Mouse (Mus musculus) neural tube, embryonic 11.5 days (tissue): Measurements from ENCODE around the gene 4930469K13Rik. TPM values are rescaled to one million over a fixed set of nuclear protein-coding genes. Genes with fewer than 3 reads are reported as not detected.

ENCODE experiments used
- ATAC-seq: fragments of 200-750 bp; cut with Nextera tagmentation; 2 replicates; pipeline ENCODE4 v1.8.0; 2017; ENCODE audit warnings: moderate number of reproducible peaks, mild to moderate bottlenecking, moderate TSS enrichment, moderate library complexity; ENCODE audit not compliant: insufficient read depth, low FRiP score, low TSS enrichment
- DNase-seq: peaks from one replicate; pipeline ENCODE4 v3.0.0-alpha.2; 2015; ENCODE audit warnings: low spot score
- H3K27ac ChIP-seq: fragments of 300-500 bp; sonication (generic); 2 replicates; pipeline ENCODE4 v1.5.1; 2014; ENCODE audit warnings: low read depth, mild to moderate bottlenecking, low read length
- H3K27me3 ChIP-seq: fragments of 300-500 bp; sonication (generic); 2 replicates; pipeline ENCODE4 v1.6.1; 2014; ENCODE audit warnings: mild to moderate bottlenecking, low read length, mixed read lengths; ENCODE audit not compliant: control insufficient read depth, insufficient read depth
- H3K36me3 ChIP-seq: fragments of 300-500 bp; sonication (generic); 2 replicates; pipeline ENCODE4 v1.6.1; 2014; ENCODE audit warnings: mild to moderate bottlenecking, low read length, moderate library complexity, mixed read lengths; ENCODE audit not compliant: control insufficient read depth, insufficient read depth
- H3K4me1 ChIP-seq: fragments of 300-500 bp; sonication (generic); 2 replicates; pipeline ENCODE4 v1.6.1; 2014; ENCODE audit warnings: low read length, mixed read lengths; ENCODE audit not compliant: control insufficient read depth, insufficient read depth
- H3K4me2 ChIP-seq: fragments of 300-500 bp; sonication (generic); 2 replicates; pipeline ENCODE4 v1.6.1; 2014; ENCODE audit warnings: low read depth, mild to moderate bottlenecking, moderate library complexity
- H3K4me3 ChIP-seq: fragments of 300-500 bp; sonication (generic); 2 replicates; pipeline ENCODE4 v1.5.1; 2014; ENCODE audit warnings: low read depth, low read length
- H3K9ac ChIP-seq: fragments of 300-500 bp; sonication (generic); 2 replicates; pipeline ENCODE4 v1.6.1; 2014; ENCODE audit warnings: mild to moderate bottlenecking, low read length
- H3K9me3 ChIP-seq: fragments of 300-500 bp; sonication (generic); 2 replicates; pipeline ENCODE4 v1.6.1; 2016; ENCODE audit warnings: low read length; ENCODE audit not compliant: control insufficient read depth
- whole genome bisulfite sequencing: fragments of 180-500 bp; shearing (Covaris S2); extraction: QIAGEN DNeasy Blood & Tissue Kit; methylation state at CpG from one replicate; pipeline ENCODE4 v1.1.7; 2014; 5-methylcytosine and 5-hydroxymethylcytosine counted together
- polyA plus RNA-seq: library from polyadenylated mRNA; unstranded; fragments of >200 nt; fragmentation: Nextera tagmentation; extraction: Ambion mirVana; gene quantifications from 2 replicates; pipeline ENCODE4 v1.2.1, GENCODE M21; 2014

4930469K13Rik gene
- polyA plus RNA-seq, 1 experiment from 2014 or later = 2.9 TPM

DNA sequence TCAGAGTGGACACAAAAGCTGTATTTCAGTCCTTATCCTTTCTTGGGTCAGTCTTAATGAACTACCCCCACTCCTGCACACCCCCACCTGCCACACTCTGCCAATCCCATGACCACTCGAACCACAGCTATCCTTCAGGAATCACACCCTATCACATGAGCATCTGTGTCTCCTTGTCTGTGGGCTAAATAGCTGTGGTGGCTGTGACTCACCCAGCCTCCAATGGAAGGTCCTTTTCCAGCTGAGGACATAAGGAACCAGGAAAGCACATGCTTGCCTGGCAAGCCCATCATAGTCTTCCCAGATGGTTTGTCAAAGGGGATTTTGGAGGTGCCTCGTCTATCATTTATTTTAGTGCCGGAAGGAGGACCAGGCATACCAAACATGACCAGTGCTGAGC is 20.0 kb upstream of the 4930469K13Rik start:
- no peak overlapping the region for H3K4me3 ChIP-seq
- no peak overlapping the region for H3K9ac ChIP-seq
- H3K9me3 ChIP-seq = no peaks in the 10 kb centered on the region
- H3K27ac ChIP-seq = no peak overlapping the region
- ATAC-seq (no peak), DNase-seq (no peak)
- no peaks in the 10 kb centered on the region for H3K36me3 ChIP-seq
- no peak overlapping the region for H3K4me2 ChIP-seq
- no peaks in the 10 kb centered on the region for H3K4me1 ChIP-seq
- H3K27me3 ChIP-seq = no peaks in the 10 kb centered on the region
- WGBS = 82% methylated on average over 3 of the region's 3 CpGs

DNA sequence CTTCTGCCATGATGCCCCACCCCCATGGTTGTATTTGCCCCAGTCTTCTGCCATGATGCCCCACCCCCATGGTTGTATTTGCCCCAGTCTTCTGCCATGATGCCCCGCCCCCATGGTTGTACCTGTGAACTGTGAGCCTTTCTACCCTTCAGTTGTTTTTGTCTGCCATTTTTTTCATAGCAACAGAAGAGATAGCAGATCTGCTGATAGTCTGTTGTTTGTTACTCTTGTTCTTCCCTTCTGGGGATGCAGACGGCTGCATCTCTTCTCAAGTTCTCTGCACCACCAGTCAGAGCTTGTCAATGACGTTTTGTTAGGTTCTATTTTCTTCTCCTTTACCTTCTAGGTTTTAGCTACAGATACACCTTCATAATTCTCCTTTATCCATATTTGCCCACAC is 19.2 kb upstream of the 4930469K13Rik start:
- H3K4me2 ChIP-seq = no peak overlapping the region
- H3K9me3 ChIP-seq = no peaks in the 10 kb centered on the region
- no peak overlapping the region for H3K4me3 ChIP-seq
- no peaks in the 10 kb centered on the region for H3K36me3 ChIP-seq
- no peak overlapping the region for H3K9ac ChIP-seq
- ATAC-seq = no peak
- H3K4me1 ChIP-seq = no peaks in the 10 kb centered on the region
- H3K27ac ChIP-seq = no peak overlapping the region
- DNase-seq = no peak
- no peaks in the 10 kb centered on the region for H3K27me3 ChIP-seq
- 95% methylated on average over 3 of the region's 3 CpGs for WGBS

DNA sequence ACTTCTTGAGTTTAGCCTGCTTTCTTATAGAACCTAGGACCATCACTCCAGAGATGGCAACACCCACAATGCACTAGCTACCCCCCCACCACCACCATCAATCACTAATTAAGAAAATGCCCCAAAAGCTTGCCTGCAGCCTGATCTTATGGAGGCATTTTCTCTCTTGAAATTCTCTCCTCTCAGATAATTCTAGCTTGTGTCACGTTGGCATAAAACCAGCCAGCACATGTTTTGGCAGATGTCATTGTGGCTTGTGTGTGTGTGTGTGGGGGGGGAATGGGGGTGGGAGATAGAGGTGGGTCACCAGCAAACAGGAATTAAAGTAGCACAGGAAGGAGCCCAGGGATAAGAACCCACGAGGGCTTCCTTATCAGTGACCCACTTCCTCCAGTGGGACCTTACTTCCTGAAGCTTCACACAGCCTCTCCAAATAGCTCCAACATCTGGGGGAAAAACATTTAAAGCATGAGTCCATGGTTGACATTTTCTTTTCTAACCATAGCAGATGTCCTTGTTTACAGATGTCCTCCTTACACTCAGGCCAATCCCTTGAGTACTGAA is 18.3 kb upstream of the 4930469K13Rik start:
- Histone ChIP-seq H3K36me3 (no peaks in the 10 kb centered on the region), H3K9me3 (no peaks in the 10 kb centered on the region), H3K9ac (no peak overlapping the region), H3K4me3 (no peak overlapping the region), H3K27ac (no peak overlapping the region), H3K4me2 (no peak overlapping the region), H3K4me1 (no peaks in the 10 kb centered on the region), H3K27me3 (no peaks in the 10 kb centered on the region)
- no peak for DNase-seq
- WGBS = 82% methylated on average over 2 of the region's 2 CpGs
- no peak for ATAC-seq

DNA sequence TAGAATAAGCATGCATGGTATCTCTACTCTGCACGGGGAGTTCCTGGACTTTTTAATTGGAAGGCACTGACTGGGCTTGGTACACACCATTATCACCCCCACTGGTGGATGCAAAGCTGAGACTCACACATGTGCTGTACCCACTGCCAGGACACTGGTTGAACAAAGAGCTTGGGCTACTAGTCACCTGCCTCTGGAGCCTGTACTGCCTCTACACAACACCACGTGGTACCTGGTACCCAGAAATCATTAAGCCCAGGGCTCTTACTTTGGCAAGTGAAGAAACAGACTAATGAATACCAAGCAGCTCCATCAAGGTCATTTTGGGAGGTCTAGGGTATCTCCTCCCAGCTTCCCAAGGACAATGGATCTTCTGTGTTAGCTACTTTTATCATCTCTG is 15.4 kb upstream of the 4930469K13Rik start:
- WGBS = 60% methylated on average over 2 of the region's 2 CpGs

DNA sequence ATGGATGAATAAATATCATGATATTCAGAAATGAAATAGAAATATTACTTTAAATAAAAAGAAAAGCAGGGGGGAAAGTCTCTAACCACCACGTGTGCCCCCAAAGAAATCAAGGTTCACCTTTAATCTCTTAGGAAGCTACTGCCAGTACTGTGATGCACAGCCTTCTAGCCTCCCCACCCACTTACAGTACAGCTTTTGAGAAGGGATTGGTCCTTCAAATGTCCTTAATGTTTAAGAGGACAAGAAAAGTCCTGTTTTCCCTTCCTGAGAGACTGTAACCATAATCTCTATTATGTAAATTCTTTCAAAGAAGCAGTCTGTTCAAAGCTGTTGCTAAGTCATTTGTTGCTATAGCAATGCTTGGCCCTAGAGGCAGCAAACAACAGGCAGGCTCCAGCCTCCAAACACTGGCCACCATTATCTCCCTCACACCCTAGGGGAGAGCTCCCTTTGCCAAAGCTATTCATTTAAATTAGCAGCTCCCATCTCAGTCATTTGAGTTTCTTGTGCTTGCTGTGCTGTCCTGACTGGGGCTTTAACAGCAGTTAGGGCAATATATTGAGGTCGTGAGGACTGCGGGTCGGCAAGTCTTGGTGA is 14.5 kb upstream of the 4930469K13Rik start:
- peak; percentile 62 for DNase-seq
- H3K27ac ChIP-seq = no peak overlapping the region

More for the DNA sequence above, 15.4 kb upstream of the 4930469K13Rik start:
- peak overlapping the region; percentile 20; the same call in 1 of the 2 replicates for H3K27ac ChIP-seq
- no peak for DNase-seq
- 0 out of 2 replicates have a peak, but pooled peaks have one; percentile 25 for ATAC-seq
- no peak overlapping the region for H3K4me2 ChIP-seq
- H3K4me3 ChIP-seq = no peak overlapping the region
- H3K27me3 ChIP-seq = no peaks in the 10 kb centered on the region
- no peaks in the 10 kb centered on the region for H3K9me3 ChIP-seq
- H3K9ac ChIP-seq = no peak overlapping the region
- no peaks in the 10 kb centered on the region for H3K36me3 ChIP-seq
- no peaks in the 10 kb centered on the region; the same call in 1 of the 2 replicates for H3K4me1 ChIP-seq

DNA sequence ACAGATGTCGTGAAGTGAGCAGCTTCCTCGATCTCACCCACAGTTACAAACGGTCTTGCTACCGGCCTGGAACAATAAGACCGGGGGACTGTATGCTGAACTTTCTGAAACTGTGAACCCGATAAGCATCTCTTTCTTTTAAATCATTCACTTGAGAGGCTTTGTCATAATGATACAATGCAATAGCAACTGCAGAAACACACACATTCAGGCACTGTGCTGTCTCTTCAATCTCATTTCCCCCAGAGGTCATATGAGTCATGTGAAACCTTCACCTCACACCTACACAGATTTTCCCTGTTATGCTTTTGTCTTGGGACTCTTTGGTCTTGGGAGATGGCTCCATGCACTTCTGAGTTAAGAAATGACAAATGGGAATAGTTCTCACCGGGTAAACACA is 13.6 kb upstream of the 4930469K13Rik start:
- H3K9me3 ChIP-seq = no peaks in the 10 kb centered on the region
- WGBS = 45% methylated on average over 7 of the region's 7 CpGs
- no peaks in the 10 kb centered on the region; the same call in 1 of the 2 replicates for H3K4me1 ChIP-seq
- H3K36me3 ChIP-seq = no peaks in the 10 kb centered on the region
- H3K27me3 ChIP-seq = no peaks in the 10 kb centered on the region
- no peak overlapping the region for H3K4me3 ChIP-seq
- H3K9ac ChIP-seq = no peak overlapping the region
- no peak overlapping the region for H3K4me2 ChIP-seq
- no peak overlapping the region for H3K27ac ChIP-seq
- no peak for ATAC-seq
- DNase-seq = no peak

More for the DNA sequence above, 14.5 kb upstream of the 4930469K13Rik start:
- Histone ChIP-seq H3K4me1 (no peaks in the 10 kb centered on the region; the same call in 1 of the 2 replicates), H3K27me3 (no peaks in the 10 kb centered on the region), H3K9ac (no peak overlapping the region), H3K4me2 (no peak overlapping the region), H3K4me3 (no peak overlapping the region), H3K9me3 (no peaks in the 10 kb centered on the region), H3K36me3 (no peaks in the 10 kb centered on the region)
- 28% methylated on average over 4 of the region's 4 CpGs for WGBS
- ATAC-seq = peak; percentile 91

DNA sequence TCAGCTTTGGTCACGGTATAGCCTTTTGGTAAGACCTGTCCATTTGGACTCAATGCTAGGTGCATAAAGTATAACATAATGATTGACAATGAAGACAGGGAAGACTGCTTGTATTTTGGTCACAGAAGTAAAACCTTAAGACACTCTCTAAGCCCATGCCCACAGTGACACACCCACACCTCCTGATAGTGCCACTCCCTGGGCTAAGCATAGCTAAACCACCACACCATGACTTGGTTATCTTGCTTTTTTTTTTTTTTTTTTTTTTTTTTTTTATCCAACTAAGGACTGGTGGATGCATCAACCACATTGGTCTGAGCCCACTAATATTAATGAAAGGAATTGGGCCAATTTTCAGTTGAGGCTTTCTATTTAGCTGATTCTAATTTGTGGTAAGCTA is 10.9 kb upstream of the 4930469K13Rik start:
- Histone ChIP-seq H3K36me3 (no peaks in the 10 kb centered on the region), H3K9me3 (no peaks in the 10 kb centered on the region), H3K4me1 (no peaks in the 10 kb centered on the region; the same call in 1 of the 2 replicates), H3K27ac (no peak overlapping the region), H3K4me3 (no peak overlapping the region), H3K4me2 (no peak overlapping the region), H3K27me3 (no peaks in the 10 kb centered on the region), H3K9ac (no peak overlapping the region)
- ATAC-seq = no peak
- DNase-seq = no peak
- WGBS = 91% methylated on average over 1 of the region's 1 CpGs

DNA sequence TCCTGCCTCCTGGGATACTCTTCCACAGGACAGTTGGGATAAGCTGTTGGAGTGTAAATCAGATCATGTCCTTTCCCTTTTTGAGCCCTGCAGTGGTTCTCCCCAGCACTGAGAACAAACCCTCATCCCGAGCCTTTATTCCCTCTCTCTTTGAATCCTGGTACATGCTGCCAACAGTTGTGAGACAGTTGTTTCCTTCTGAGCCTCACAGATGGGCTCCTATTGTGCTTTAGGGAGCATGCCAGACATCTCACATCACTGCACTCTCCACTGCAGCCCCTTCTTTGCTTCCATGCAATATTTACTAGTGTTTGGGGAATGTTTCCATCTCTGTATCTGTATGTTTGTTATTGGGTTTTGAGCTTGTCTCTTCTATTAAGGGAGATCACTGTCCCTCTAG is 6.6 kb upstream of the 4930469K13Rik start:
- no peak for ATAC-seq
- 30% methylated on average over 1 of the region's 1 CpGs for WGBS
- no peak for DNase-seq

DNA sequence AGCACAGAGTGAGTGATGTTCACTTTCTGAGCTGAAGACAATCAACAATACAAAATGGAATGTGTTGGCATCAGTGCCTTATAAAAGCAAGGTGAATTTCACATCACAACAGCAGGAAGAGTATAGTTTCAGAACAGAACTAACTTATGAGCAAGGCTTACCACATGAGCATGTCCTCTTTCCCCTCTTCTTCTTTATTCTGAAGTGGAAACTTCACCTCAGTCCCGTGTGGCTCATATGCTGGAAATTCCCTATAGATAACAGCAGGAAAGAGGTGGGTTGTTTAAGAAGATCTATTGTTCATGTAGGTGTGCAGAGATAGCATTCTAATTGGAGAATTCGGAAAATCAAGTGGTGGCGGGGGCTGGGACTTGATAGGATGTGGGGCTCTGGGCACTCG is 3.5 kb upstream of the 4930469K13Rik start:
- no peak for ATAC-seq
- WGBS = 87% methylated on average over 4 of the region's 4 CpGs
- Histone ChIP-seq H3K4me1 (no peaks in the 10 kb centered on the region), H3K27me3 (no peaks in the 10 kb centered on the region), H3K36me3 (no peaks in the 10 kb centered on the region), H3K4me3 (no peak overlapping the region), H3K27ac (no peak overlapping the region), H3K9me3 (no peaks in the 10 kb centered on the region), H3K4me2 (no peak overlapping the region), H3K9ac (no peak overlapping the region)
- DNase-seq = no peak

More for the DNA sequence above, 6.6 kb upstream of the 4930469K13Rik start:
- Histone ChIP-seq H3K9ac (no peak overlapping the region), H3K36me3 (no peaks in the 10 kb centered on the region), H3K4me1 (no peaks in the 10 kb centered on the region), H3K9me3 (no peaks in the 10 kb centered on the region), H3K27me3 (no peaks in the 10 kb centered on the region), H3K4me3 (no peak overlapping the region), H3K27ac (no peak overlapping the region), H3K4me2 (no peak overlapping the region)
